Mouse (Mus musculus) retina, postnatal 7 days (tissue): ENCODE data around the gene Fggy.
A peak's percentile ranks its signal among the peaks of the same experiment; 100 is the strongest.

ENCODE experiments used
- DNase-seq: peaks from one replicate; pipeline ENCODE4 v3.0.0-alpha.2; 2012; ENCODE audit warnings: low read depth, low spot score

Gene Fggy

DNA sequence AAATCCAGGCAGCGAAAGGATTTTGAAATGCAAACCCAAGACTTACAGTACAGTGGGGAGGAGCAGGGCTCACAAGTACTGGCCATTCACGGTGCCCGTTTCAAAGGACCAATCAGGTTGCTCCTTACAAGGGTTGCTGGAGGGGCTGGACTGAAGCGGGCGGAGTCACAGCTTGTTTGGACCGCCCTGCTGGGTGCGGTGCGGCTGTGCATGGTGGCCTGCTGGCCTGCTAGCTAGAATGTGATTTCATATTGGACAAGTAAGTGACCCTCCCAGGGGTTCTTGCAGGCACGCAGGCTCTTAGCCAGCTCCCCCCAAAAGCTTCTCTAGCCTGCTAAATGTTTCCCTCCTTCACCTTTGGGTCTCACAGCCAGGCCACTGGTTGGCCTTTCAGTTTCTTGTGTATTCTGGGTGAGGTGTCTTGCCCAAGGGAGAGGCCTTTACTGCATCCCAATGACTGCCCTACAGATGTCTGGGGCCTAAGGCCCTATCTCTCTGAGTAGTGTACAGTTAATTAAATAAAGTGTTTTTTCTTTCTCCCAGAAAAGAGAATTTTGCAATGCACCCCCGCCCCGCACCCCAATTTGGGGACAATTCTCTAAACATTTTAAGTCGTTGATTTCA lies at the start of gene Fggy:
Gene Fggy (plus strand): TSS at position 175 of the 624 bp plus-strand sequence.
- DNase-seq: peak; percentile 94

- DNase-seq: no peak
Observed at GRCm38 (mm10) chr4:95507946-95508311, 49.4 kb upstream of the Fggy start.

- DNase-seq: no peak
Observed at GRCm38 (mm10) chr4:95518382-95518781, 38.9 kb upstream of the Fggy start.

GRCm38 (mm10) chr4:95519975-95520642 lies 37.2 kb upstream of the Fggy start:
- DNase-seq: no peak

DNA sequence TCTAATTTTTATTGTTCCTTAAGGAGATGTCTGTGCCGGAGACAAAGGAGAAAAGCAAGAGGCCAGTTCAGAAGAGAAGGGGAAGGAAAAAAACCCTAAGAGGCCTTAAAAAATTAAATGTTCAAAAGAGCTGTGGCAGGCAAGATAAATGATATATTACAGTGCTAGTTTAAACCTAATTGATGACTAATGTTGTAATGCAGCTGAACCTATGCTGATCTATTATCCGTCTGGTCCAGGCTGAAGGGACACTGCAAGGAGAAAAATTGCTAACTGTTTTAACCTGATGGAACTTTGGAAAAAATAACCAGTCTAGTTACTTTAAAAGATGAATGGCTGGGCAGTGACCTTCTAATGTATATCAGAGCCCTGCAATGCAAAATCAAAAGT lies 36.7 kb upstream of the Fggy start:
- DNase-seq: no peak

DNA sequence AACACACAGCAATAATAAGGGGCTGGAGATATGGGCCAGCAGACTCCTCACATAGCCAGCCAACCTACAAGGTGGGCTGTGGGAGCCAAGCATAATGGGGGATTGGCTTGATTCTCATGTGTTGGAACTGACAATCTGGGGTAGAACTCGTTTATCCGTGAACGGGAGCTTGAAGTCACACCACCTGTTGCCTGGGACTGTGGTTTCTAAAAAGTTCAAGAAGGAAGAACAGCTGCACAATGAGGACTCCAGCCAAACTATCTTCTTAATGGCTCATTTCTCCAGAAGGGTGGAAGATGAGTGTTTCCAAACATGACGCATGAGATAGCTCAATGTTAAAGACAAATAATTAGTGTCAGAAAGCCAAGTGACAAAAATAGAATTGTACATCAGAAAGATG lies 30.7 kb upstream of the Fggy start:
- DNase-seq: no peak

GRCm38 (mm10) chr4:95530757-95531156 lies 26.6 kb upstream of the Fggy start:
- DNase-seq: no peak

DNA sequence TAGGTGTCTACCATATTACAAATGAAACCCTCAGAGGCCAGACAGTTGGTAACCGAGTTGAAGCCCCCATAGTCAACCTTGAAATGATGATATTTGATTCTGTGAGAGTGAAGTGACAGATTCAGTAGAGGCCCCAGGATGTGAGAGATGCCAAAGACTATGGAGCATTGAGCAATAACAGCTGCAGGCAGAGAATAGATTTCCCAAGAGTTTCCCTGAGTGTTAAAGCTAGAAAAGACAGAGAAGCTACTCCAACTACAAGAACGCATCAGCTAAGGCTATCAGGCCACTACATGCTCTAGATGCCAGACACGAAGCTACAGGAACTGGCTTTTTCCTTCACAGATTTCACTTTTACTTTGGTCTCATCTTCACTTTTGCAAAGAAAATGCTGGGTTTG lies 23.4 kb upstream of the Fggy start:
- DNase-seq: no peak

DNA sequence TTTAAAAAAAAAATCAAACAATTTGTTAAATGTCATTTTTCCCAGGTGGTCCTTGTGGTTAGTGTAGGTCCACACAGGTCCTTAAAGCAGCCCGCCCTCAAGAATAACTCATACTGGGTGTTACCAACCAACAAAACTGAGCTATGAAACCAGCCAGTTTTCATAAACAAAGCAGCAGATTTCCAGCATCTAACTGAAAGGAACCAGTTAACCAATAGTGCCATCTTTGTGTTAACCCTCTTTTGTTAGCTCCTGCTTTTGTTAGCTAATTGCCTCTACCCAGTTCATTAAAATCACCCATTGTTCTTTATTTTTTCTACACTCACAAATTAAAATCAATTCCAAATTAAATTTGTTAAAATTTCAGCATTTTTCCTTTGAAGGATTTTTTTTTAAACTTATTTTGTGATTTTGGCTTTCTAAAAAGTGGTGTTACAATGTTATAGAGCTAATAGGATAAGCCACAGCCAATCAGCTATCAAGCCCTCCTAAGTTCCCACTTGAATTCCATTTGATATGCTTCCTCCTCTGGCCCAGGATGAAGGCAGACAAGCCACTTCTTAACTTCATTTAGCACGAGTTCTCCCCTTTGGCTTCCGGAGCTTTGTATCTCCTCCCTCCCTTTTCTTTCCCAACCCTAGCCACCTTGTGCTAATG lies 15.8 kb upstream of the Fggy start:
- no peak for DNase-seq

DNA sequence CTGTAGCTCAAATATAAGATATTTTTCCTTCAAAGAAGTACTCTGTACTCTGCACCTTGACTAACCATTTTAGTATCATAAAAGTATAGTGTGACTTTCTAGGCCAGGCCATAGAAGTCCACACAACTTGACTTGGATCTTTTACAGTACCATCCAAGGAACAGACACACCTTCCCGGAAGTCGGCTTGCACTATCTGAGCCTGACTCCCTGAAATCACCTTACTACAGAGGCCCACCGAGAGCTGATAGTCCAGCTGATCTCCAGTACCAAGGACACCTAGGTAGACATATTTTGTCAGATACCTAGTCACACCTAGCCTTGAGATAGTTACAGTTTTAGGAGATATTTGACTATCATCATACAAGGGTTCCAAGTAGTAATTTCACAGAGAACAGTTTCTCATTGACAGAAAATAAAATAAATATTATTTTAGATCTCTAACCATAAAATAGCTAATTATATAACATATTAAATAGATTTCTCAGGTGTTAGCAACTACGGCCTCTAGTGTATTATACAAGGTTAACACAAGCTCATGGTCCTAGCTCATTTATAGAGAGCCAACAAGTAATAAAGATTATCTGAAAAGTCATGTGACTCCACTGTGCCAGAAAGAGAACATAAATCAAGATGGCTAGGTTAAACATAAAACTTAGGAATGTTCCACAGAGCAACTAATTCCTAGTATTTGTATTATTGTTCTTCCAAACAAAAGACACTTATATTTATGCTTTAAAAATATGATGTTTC lies 15.1 kb upstream of the Fggy start:
- no peak for DNase-seq

- DNase-seq: no peak
Observed at GRCm38 (mm10) chr4:95543529-95543928, 13.8 kb upstream of the Fggy start.

- no peak for DNase-seq
Observed at GRCm38 (mm10) chr4:95556663-95557332, 509 bp upstream of the Fggy start.

GRCm38 (mm10) chr4:95558271-95558888 lies 1.1 kb downstream of the Fggy start:
- no peak for DNase-seq

DNA sequence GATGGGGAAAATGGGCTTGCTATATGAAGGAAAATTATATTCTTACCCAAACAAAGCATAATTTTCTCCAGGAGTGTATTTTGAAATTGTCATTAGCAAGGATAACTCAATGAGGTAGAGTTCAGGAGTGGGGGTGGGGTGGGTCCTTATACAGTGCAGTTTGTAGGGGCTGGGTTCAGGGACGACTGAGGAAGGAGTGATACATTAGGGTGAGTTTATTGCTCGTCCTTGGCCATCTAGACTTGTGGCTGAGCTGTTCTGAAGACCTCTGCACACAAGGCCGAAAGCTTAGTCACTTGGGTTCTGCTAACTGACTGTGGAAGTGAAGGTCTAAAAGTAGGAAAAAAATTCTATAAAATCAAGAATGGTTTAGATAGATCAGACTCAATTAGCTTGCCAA lies 14.3 kb downstream of the Fggy start:
- no peak for DNase-seq

DNA sequence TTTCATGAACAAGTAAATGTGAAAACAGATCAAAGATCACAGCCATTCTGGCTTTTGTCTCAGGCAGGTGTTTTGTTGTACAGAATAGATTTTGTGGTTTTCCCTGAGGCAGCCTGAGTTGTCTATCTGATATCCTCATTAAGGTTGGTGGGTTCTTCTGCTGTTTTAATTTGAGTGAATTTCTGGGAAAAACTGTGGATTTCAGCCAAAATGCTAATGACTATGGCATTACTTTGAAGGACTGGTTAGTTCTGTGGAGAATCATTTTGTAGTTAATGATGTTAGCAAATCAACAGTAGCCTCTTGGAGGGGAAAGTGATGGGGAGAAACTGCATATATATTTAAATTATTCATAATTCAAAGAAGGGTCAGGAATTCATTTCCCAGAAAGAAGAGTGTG lies 16.4 kb downstream of the Fggy start:
- no peak for DNase-seq

DNA sequence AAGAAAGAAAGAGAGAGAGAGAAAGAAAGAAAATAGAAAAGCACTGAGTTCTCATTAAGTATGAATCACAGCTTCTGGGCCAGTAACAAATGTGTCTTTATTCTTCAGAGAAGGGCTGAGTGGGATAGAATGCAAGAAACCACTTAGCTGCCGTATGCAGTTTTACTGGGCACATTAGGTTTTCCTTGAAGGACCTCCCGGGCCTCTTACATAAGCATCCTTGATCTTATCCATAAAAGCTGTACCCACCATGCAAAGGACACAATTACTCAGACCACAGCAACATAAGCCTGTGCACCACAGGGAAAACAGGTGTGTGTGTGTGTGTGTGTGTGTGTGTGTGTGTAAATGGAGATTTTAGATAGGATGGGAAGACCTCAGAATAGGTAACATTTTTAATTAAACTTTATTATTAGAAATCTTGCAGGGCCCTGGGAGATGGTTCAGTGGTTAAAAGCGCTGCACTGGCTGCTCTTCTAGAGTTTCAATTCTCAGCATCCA lies 18.2 kb downstream of the Fggy start:
- no peak for DNase-seq

DNA sequence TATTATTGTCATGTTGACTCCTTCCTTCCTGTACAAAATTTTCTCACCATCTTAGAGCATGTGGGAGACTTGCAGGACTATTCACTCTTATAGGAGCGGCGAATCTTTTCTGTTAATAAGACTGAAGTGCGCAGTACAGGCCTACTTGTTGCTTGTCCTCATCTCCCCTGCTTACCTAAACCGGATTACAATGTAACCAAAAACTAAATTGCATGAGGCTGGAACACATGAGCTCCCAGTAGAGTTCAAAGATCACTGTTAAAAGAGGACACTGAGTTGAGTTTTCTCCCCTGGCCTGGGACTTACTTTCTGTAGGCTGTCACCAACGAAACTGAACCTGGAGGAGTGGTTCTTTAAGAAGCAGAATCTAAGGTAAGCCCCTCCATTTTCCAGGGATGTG lies 21.9 kb downstream of the Fggy start:
- no peak for DNase-seq

- DNase-seq: no peak
Observed at GRCm38 (mm10) chr4:95584107-95584762, 26.9 kb downstream of the Fggy start.

- DNase-seq: no peak
Observed at GRCm38 (mm10) chr4:95586274-95587001, 29.1 kb downstream of the Fggy start.

GRCm38 (mm10) chr4:95588722-95589283 lies 31.5 kb downstream of the Fggy start:
- no peak for DNase-seq
